Mouse (Mus musculus): ENCODE results near the gene Gsn.

The Gsn gene

DNA sequence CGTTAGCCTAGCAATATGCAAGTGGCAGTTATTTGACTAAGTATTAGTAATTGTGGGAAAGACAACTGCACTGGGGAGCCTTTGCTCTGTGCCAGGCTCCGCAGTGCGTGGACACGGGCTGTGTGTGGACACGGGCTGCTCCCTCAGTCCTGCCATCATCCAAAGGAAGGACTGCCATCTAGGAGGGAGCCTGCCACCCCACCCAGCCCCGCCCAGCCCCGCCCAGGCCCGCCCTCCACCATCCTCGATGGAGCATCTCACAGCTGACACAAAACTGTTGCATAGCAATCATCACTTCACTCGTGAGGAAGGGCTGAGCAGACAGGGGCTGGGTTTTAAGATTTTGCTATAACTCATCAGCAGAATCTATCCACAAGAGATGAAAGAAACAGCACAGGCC, 69.8 kb downstream of the Gsn start:
- in situ Hi-C loops (cut with MseI, MboI), result no loop called here

DNA sequence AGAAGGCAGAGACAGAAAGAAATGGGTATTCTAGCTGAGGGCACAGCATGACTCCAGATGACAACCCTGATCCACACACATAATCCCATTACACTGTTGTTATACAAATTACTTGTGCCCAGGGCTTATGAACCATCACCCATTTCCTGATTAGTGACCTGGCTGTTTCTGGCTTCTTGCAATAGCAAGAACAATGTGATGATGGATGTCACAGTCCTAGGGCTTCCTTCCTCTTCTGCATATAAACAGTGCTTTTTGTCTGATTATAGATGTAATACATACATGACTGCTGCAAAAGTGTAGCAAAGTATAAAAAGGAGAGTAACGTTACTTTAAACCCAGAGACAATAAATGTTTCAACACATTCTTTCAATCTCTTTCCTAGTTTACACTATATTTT, 70.8 kb downstream of the Gsn start:
- in situ Hi-C loops (cut with MseI, MboI), result no loop called here

DNA sequence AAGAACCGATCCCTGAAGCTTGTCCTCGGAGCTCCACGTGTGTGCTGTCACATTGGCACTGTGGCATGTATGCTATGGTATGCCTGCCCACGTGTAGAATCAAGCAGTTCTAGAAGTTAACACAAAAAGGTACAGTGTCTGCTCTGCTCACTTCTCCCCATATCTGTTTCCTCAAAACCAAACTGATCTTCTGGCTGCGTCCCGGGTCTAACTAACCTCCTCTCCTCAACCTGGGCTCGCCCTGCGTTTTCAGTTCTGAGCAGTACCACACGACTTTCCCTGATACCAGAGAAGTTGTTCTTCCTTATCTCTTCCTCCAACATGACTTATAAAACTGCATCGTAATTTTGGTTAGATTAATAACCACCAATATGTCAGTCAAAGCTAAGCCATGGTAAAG, 71.4 kb downstream of the Gsn start:
- in situ Hi-C loops (cut with MseI, MboI), result no loop called here

DNA sequence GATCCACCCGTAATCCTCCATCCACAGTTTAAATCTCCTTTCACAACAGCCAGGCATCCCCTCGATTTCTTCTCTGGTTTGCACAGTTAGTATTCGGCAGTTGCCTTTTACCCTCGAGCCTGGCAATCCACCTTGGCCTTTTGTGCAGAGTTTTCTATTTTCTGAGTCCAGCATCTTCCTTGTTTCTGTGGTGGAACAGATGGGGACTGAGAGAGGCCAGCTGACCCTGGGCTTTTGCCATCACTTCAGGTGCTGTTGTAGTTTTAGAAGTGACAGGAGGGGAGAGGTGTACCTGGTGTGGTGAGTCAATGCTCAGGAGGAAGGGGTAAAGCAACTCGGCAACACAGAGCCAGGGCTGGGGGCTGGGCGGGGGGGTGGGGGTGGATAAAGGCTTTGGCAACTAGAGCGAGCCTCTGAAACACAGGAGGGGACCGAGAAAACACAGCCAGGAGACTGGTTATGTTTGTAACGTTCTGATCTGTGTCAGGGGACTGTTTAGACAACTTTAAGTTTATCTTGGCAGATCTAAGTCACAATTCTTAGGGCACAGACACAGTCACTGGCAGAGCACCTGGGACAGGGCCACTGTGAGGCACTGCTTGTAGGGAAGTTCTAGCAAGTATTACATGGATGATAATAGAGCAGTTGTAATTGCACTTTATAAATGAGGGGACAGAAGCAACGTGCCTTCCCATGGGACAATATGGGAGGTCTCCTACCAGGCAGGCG, 72.0 kb downstream of the Gsn start:
- in situ Hi-C loops (cut with MseI, MboI), result no loop called here

DNA sequence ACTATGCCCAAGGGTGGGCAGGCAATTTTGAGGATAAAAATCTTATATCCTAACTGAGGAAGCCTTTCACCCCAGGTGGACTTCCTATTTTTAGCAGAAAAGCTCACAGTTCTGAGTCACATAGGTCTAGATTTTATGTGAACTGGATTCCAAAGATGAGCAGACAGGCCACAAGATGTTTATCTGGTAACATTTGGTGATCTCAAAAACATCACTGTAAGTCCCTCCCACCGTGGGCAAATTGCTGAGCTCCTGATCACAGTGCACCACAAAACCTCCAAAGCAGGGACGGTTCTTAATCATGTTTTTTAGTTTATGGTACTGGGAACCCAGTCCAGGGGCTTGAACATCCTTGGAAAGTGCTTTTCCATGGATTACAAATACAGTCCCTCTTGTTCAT, 72.9 kb downstream of the Gsn start:
- in situ Hi-C loops (cut with MseI, MboI), result no loop called here

DNA sequence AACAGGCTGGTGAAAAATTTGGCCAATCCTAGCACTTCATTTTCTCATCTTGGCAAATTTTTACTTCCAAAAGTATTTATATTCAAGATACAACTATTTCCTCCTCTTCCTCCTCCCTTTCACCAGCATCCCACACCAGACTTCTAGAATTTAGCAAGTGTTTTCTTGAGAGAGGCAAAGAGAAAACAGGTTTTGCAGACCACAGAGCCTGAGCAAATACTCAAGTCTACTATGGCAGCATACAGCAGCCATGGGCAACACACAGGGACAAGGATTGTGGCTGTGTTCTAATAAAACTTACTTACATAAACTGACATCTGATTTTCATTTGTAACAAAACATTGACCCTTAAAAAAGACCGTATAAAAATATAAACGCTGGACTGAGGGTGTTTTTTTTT, 75.0 kb downstream of the Gsn start:
- in situ Hi-C loops (cut with MseI, MboI), result no loop called here

DNA sequence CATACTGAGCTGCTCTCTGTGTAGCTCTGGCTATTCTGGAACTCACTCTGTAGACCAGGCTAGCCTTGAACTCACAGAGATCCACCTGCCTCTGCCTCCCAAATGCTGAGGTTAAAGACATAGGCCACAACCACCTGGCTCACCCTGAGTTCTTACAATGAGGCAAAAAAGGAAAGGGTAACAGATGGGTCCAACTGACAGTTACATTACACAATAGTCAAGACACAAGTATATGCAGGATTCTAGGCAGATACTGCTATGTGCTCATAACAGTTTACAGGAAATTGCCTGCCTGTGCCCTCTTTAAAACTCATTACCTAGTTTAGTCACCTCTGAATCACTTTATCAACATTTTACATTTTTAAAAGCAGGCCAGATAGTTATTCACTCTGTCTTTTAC, 77.5 kb downstream of the Gsn start:
- in situ Hi-C loops (cut with MseI, MboI), result no loop called here

DNA sequence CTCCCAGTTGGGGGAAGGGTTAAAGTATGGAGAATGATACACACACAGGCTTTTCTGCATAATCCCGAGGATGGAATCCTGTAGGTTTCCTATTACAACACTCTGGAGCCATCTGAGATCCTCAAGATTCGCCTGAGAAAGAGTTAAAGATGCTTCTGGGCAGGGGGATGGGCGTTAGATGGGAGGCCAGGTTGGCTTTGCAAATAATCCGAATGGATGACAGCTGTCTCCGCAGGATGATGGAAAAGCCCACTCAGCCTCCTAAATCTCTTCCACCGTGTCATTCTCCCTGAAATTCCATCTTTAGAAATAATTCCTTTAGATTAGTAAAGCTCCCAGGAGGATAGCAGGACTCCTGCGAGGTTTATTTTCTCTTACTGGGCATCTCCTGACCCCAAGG, 79.4 kb downstream of the Gsn start:
- in situ Hi-C loops (cut with MseI, MboI), result no loop called here

DNA sequence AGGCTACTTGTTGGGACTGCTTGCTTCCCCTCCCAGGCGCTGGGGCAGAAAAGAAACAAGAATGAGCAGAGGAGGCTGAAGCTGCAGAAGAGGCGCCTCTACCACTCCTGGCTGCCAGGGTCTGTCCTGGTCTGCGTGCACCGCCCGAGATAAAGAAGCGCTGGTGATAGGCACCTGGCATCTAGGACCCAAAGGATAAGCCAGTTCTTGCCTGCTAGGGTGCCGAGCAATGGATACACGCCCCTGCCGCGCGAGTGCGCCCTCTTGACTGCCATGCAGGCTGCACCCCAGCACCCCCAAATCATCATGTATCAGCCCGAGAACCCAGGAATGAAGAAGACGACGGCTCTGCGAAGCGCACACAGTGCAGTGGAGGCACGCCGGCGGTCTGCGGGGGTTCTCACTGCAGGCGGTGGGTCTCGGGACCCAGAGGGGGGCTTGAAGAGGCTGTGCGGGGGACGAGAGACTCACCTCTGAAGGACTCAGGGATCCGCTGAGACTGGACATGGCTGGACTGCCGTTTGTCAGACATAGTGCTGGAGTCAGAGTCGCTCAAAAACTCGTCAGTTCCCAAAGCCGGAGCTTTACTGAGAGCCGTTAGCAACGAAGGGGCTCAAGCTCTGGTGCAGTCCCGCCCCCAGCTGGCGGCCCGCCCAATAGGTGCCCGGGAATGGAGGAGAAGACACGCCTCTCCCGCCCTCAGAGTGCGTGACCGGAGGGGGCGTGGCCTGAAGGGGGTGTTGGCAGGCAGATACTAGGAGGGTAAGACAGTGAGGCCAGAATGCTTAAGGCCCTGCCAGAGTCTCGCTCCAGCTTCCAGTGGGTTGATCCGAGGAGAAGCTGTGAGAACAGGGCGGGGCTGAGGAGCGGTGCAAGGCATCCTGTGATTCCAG, 80.5 kb downstream of the Gsn start, which contains the start of gene Stom:
TSS of gene Stom (minus strand) at position 589 of the 893 bp plus-strand sequence.
- in situ Hi-C loops (cut with MseI, MboI), result no loop called here

DNA sequence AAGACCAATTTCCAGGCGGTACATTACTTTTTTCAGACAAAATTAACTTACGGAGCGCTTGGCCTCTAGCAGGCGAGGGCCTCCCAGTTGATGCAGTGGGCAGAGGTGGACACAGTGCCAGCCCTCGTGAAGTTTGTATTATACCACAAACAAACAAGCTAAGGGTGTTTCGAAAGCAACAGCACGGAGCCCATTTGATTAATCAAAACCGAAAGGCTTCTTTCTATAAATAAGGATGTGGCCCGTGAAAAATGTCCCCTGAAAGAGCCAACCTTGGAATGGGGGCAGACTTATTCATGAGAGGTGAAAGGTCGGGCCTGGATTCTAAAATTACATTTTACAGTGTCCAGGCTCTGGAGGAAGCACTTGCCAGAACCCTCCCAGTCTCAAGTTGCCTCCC, 81.2 kb downstream of the Gsn start:
- in situ Hi-C loops (cut with MseI, MboI), result no loop called here

DNA sequence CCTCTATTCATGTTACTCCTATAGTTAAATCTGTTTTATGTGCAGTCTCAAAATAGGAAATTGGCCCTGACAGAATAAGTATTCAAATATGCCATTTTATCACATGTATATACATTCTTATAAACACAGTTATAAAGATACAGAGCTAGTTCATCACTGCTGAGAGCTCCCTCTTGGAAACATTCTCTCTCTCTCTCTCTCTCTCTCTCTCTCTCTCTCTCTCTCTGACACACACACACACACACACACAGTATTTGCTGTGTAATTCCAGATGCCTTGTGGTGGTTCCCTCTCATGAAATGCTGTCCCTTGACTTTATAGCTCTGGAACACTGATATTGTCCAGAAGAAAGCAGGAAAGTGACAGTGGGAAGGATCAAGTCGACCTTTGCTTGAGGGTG, 81.9 kb downstream of the Gsn start:
- in situ Hi-C loops (cut with MseI, MboI), result no loop called here

DNA sequence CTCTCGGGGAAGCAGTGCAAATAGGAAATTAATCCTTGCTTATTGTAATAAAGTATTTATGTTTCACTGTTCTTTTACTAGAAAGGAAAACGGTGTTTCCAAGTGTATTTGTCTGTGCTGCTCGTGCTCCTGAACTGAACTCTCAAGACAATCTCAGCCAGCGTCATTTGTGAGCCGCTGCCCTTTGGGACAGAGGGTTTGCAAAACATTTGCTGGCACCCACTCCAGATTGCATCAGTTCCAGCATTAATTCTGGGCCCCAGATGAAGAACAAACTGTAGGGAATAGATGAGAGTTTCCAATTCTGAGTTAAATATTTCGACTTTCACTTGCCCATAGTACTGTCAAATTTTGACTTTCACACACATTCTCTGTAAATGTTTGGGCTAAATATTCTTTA, 82.5 kb downstream of the Gsn start:
- in situ Hi-C loops (cut with MseI, MboI), result no loop called here

DNA sequence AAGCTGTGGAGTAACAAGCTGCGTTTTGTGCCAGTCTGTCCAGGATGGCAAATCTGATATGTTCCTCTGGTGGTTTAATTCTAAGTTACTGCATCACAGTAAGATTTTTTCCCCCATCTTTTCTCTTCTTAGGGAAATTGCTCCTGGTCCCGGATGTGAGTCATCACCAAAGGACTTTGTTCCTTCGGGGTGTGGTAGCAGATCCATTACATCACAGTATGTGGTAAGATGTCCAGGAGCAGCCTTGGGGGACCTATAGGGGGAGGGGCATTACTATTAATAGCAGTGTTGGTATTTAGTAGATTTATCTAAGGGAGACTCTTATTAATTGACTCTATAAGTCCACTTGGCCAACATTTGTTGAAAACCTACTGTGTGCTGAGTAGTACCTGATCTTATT, 86.4 kb downstream of the Gsn start:
- in situ Hi-C loops (cut with MseI, MboI), result no loop called here

DNA sequence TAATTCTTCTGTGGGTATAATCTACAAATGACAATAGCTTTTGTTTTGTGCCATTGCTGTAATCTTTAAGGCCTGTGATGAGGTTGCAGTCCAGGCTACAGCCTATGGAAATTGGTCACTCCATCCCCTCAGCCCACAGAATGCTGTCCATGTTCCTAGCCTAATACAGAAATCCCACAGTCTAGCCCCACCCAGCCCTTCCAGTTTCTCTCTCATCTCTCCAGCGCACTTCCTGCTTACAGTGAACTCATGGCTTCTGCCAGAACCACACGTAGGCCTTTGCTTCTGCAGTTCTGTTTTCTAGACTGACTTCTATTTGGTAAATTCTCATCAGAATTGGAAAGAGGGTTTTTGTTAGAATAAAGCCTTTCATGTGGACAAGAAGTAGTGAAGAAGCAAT, 89.8 kb downstream of the Gsn start:
- in situ Hi-C loops (cut with MseI, MboI), result loop anchor here in 1 of 2 experiments (5.0 kb wide), 1 partner anchor 49 kb away; no protein-coding TSS in a partner anchor

DNA sequence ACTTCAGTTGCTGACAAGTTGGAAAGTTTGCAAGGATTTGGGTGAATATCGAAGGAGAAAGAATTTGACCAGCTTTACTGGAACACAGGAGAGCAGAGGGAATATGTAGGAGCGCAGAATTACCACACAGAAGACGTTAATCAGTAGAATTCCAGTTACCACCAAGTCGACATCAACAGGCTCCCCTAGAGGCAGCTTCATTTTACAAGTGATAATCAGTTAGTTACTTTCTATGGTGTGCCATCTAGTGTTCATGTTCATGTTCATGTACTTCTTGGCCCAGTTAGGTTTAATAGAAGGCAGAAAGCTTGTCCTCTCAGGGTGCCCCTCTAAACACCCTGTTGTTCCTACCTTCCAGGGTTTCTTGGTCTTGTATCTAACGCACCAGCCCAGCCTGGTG, 93.0 kb downstream of the Gsn start:
- in situ Hi-C loops (cut with MseI, MboI), result loop anchor here in 1 of 2 experiments (5.0 kb wide), 1 partner anchor 52 kb away; no protein-coding TSS in a partner anchor
